Mouse (Mus musculus): ENCODE measurements around the gene Trp53bp1.

Gene Trp53bp1

GRCm38 (mm10) chr2:121271236-121271927 is at the start of gene Trp53bp1:
Gene Trp53bp1 (minus strand): TSS chr2:121271407.
- peak; percentile 97 for DNase-seq

- DNase-seq = no peak
Measured at GRCm38 (mm10) chr2:121316278-121316677, 45.1 kb upstream of the Trp53bp1 start.

GRCm38 (mm10) chr2:121308997-121309416 is 37.8 kb upstream of the Trp53bp1 start:
- DNase-seq = peak; percentile 54 to 56

DNA sequence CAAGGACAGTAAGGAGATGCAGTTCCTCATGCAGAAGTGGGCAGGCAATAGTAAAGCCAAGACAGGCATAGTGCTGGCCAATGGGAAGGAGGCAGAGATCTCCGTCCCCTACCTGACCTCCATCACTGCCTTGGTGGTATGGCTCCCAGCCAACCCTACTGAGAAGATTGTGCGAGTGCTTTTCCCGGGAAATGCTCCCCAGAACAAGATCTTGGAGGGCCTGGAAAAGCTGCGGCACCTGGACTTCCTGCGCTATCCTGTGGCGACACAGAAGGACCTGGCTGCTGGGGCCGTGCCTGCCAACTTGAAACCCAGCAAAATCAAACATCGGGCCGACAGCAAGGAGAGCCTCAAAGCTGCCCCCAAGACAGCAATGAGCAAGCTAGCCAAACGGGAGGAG is 28.8 kb upstream of the Trp53bp1 start:
- no peak for DNase-seq

- DNase-seq = no peak
Measured at GRCm38 (mm10) chr2:121299471-121299870, 28.3 kb upstream of the Trp53bp1 start.

DNA sequence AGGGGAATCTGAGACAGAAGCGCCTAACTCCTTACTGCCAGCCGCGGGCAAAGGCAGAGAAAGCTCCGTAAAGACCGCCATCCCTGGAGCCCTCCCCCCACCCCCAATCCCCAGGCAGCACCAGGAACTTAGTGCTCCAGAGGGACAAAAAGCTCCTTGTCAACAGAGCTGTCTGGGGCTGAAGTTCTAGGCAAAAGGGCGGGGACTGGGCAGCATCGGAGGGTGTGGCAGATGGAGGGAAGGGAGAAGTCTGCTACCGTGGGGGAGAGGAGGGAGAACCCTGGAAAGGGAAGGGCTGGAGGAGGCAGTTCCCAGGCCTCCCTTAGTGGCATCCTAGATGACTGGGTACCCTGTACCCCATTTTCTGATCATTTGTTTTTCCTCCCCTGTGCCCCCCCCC is 26.9 kb upstream of the Trp53bp1 start:
- DNase-seq = no peak

DNA sequence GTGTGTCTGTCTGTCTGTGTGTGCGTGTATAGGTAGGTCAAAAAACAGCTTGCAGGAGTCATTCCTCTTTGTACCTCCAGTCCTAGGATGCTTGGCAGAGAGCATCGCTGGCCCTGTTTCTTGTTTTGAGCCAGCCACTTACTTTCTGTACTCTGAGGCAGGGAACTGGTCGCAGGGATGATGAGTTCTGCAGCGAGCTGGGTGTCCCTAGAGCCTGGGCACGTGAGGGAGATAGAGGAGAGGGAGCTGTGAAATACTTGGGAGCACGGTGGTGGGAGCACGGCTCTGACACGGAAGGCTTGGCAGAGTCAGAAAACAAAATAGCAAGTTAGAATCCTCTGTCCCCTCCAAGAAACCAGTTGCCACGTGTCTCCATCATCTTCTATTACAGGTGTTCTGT is 26.5 kb upstream of the Trp53bp1 start:
- DNase-seq = no peak

- DNase-seq = no peak
Measured at GRCm38 (mm10) chr2:121296754-121297231, 25.6 kb upstream of the Trp53bp1 start.

GRCm38 (mm10) chr2:121295608-121296571 is 24.7 kb upstream of the Trp53bp1 start:
- DNase-seq = no peak

GRCm38 (mm10) chr2:121294753-121295607 is 23.8 kb upstream of the Trp53bp1 start:
- peak in 1 of 2 experiments; percentile 32 for DNase-seq

DNA sequence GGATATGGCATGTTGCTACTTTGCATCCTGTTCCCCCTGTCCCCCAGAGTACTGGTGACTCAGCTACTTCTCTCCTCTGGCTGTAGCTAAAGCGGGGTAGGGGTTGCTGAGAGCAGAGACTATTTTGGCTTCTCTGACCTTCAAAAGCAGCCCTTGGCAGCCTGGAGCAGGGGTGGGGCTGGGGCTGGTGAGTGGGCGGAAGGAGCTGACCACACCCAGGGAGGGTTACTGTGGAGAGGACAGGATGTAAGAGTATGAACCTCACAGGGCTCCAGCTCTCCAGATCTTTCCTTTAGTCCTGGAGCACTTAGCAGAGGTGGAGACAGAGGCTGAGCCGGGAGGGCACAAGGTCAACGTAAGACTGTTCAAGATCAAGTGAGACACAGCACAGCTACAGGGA is 23.0 kb upstream of the Trp53bp1 start:
- DNase-seq = peak; percentile 40 to 52

- no peak for DNase-seq
Measured at GRCm38 (mm10) chr2:121292316-121293013, 21.3 kb upstream of the Trp53bp1 start.

GRCm38 (mm10) chr2:121289730-121290540 is 18.7 kb upstream of the Trp53bp1 start:
- peak in 1 of 2 experiments; percentile 22 for DNase-seq

- DNase-seq = peak; percentile 93 to 94
Measured at GRCm38 (mm10) chr2:121288901-121289729, 17.9 kb upstream of the Trp53bp1 start, which contains the start of gene Map1a. Gene Map1a (plus strand): TSS chr2:121289600.

GRCm38 (mm10) chr2:121287850-121288249 is 16.6 kb upstream of the Trp53bp1 start:
- no peak for DNase-seq

DNA sequence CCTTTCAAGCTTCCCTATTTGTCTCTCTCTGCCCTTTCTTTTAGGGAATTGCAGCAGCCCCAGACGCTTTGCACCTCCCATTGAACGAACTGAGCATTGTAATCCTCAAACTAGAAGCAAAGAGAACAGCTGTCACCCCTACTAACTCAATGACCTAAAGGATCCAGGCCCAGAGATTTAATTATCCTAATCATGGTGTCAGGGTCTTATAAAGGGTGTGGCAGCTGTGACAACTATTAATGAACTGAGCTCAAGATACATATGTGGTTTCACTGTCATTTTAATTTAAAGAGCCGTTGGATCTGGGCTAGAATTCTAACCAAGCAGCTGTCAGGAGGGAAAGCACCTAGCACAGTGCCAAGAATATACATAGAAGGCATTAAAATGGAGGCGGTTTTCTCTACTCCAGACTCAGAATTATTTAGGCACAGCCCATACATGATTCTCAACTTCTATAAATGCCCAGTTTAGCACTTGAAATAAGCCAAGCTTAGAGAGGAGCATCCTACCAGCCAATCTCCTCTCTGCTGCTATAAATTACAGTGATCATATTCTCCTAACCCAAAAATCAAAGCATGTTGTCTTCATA is 815 bp upstream of the Trp53bp1 start:
- DNase-seq = no peak

GRCm38 (mm10) chr2:121270521-121271235 is 529 bp downstream of the Trp53bp1 start:
- DNase-seq = no peak

DNA sequence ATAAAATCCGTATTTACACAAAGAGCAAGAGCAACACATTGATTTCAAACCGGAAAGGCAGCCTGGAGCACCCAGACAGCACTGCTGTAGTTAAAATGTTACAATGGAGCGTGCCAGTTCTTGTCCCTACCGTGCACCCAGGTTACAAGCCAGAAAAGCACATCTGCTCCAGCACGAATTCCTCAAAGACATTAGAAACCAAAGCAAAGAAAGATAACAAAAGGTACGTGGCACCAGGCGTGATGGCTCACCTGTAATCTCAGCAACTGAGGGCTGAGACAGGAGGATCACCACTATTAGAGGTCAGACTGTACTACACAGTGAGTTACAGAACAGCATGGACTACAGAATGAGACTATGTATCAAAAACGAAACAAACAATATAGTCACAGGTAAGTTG is 2.8 kb downstream of the Trp53bp1 start:
- peak in 1 of 2 experiments; percentile 5 for DNase-seq

- no peak for DNase-seq
Measured at GRCm38 (mm10) chr2:121249758-121250157, 21.4 kb downstream of the Trp53bp1 start.

Data from kidney, postnatal 36 days (tissue).